In genomic region chr13:35815782-35816368, GRCm38 (mm10) we compare ENCODE assay signal across 8 mouse cellular contexts.
DNase-seq lines count a peak whose midpoint lies in the region; ATAC-seq and TF ChIP-seq lines count a peak whose summit lies in the region.
"Had no signal": no experiment of that assay in that cellular context is flagged by ENCODE, and none has a peak within 500 bp of the region (broad histone marks: within the 10 kb centered on the region; RNA-seq: fewer than 3 reads in every experiment).

No protein-coding gene starts in this region.

- 81% methylated on average over 16 of the region's 16 CpGs for WGBS in intestine, embryonic 16.5 days
- WGBS in intestine, postnatal 0 days: 78% methylated on average over 16 of the region's 16 CpGs

- no peaks in the 10 kb centered on the region for H3K9me3 ChIP-seq in intestine, embryonic 16.5 days (ENCODE audit: control insufficient read depth, low read length)
- no peaks in the 10 kb centered on the region for H3K9me3 ChIP-seq in intestine, postnatal 0 days (ENCODE audit: control insufficient read depth)
- H3K9me3 ChIP-seq: G1E had no signal

- H3K4me2 ChIP-seq in intestine, embryonic 16.5 days (ENCODE audit: low read depth, low read length): no peak overlapping the region
- no peak overlapping the region for H3K4me2 ChIP-seq in intestine, postnatal 0 days (replicated peaks; ENCODE audit: low read depth)

- intact Hi-C loops in heart, postnatal 36 days (cut with DNase I): no loop called here

- peak; percentile 28 for DNase-seq in brain, adult 2 months (ENCODE audit: low read depth, low spot score)
- DNase-seq in heart, postnatal 36 days: peak; percentile 25 to 50
- peak; percentile 67 for DNase-seq in lung, postnatal 10 days
- no peak for DNase-seq in urinary bladder, postnatal 10 days (ENCODE audit: low spot score)

- peaks cover 2% of the 10 kb centered on the region; the same call in 1 of the 2 replicates for H3K4me1 ChIP-seq in intestine, embryonic 16.5 days (ENCODE audit: control insufficient read depth, insufficient read depth, low read length)
- H3K4me1 ChIP-seq in intestine, postnatal 0 days (replicated peaks; ENCODE audit: control insufficient read depth, insufficient read depth, low read length): no peaks in the 10 kb centered on the region

- no peaks in the 10 kb centered on the region for H3K27me3 ChIP-seq in intestine, embryonic 16.5 days (replicated peaks; ENCODE audit: control insufficient read depth, insufficient read depth, low read length)
- no peaks in the 10 kb centered on the region for H3K27me3 ChIP-seq in intestine, postnatal 0 days (replicated peaks; ENCODE audit: control insufficient read depth, insufficient read depth, low read length)

- 0 out of 2 replicates have a peak, but pooled peaks have one; percentile 28 for ATAC-seq in intestine, embryonic 16.5 days
- ATAC-seq in intestine, postnatal 0 days: no peak
- no peak for ATAC-seq in megakaryocyte, adult 5-6 weeks (ENCODE audit: poor library complexity, severe bottlenecking)

- no peak overlapping the region for H3K27ac ChIP-seq in intestine, embryonic 16.5 days (ENCODE audit: low read length)
- H3K27ac ChIP-seq in intestine, postnatal 0 days (ENCODE audit: low read depth, low read length): no peak overlapping the region

- peaks cover 12% of the 10 kb centered on the region for H3K36me3 ChIP-seq in intestine, embryonic 16.5 days (ENCODE audit: control insufficient read depth, insufficient read depth, low read length)
- peaks cover 12% of the 10 kb centered on the region for H3K36me3 ChIP-seq in intestine, postnatal 0 days (ENCODE audit: control insufficient read depth, insufficient read depth)

- H3K9ac ChIP-seq in intestine, embryonic 16.5 days (ENCODE audit: low read depth, low read length): no peak overlapping the region
- H3K9ac ChIP-seq in intestine, postnatal 0 days (ENCODE audit: low read depth, low read length): no peak overlapping the region

- no peak overlapping the region for H3K4me3 ChIP-seq in intestine, embryonic 16.5 days (ENCODE audit: low read length)
- H3K4me3 ChIP-seq in intestine, postnatal 0 days (ENCODE audit: low read depth, low read length): no peak overlapping the region

- TF ChIP-seq CTCF in intestine, postnatal 0 days (IDR thresholded peaks at IDR 0.05; ENCODE audit: low read depth): no peak
